Mouse (Mus musculus) right cerebral cortex, postnatal 10 days (tissue): ENCODE measurements at regions not wholly inside any gene's neighbourhood (a gene's known extent, or its start where the extent isn't known, plus 50 kb on each side); places are given as distances from the start of the nearest gene placed in this dataset.
"Not testable (repeated sequence)": the region's sequence is repeated elsewhere in the genome, so short reads cannot be mapped to it uniquely, and the experiment has no call there.

ENCODE experiments used
- DNase-seq, 2 experiments: peaks; one replicate each; pipeline ENCODE4 v3.0.0; 2021; ENCODE audit warnings: low spot score in 2 of 2

- not testable (repeated sequence) for DNase-seq
These were observed 502.6 kb upstream of the Gdi2 start for GRCm38 (mm10) chr13:3035291-3035690.

GRCm38 (mm10) chr13:3037010-3037409 is 500.9 kb upstream of the Gdi2 start:
- DNase-seq: peak in 1 of 2 experiments; percentile 13

GRCm38 (mm10) chr13:3046381-3047105 is 491.3 kb upstream of the Gdi2 start:
- DNase-seq: not testable (repeated sequence)

GRCm38 (mm10) chr13:3083480-3083879 is 454.4 kb upstream of the Gdi2 start:
- not testable (repeated sequence) for DNase-seq

- DNase-seq: not testable (repeated sequence)
These were observed 447.9 kb upstream of the Gdi2 start for GRCm38 (mm10) chr13:3089971-3090370.

GRCm38 (mm10) chr13:3106543-3106942 is 431.3 kb upstream of the Gdi2 start:
- DNase-seq: not testable (repeated sequence)

GRCm38 (mm10) chr13:3128150-3128549 is 409.7 kb upstream of the Gdi2 start:
- not testable (repeated sequence) for DNase-seq

- DNase-seq: not testable (repeated sequence)
These were observed 400.6 kb upstream of the Gdi2 start for GRCm38 (mm10) chr13:3137281-3137680.

GRCm38 (mm10) chr13:3138698-3139097 is 399.2 kb upstream of the Gdi2 start:
- DNase-seq: no peak

- not testable (repeated sequence) for DNase-seq
These were observed 392.4 kb upstream of the Gdi2 start for GRCm38 (mm10) chr13:3145513-3145912.
